Mouse (Mus musculus): ENCODE data around the gene Necab3.

Gene Necab3

GRCm38 (mm10) chr2:154558264-154559039 lies at the start of gene Necab3:
TSS of gene Necab3 (minus strand) at chr2:154558890.
- no peak for DNase-seq (ENCODE audit: low read depth, low spot score)

- DNase-seq (ENCODE audit: low read depth, low spot score) = no peak
These were observed 48.3 kb upstream of the Necab3 start for GRCm38 (mm10) chr2:154606965-154607364.

- no peak for DNase-seq (ENCODE audit: low read depth, low spot score)
These were observed 45.5 kb upstream of the Necab3 start for GRCm38 (mm10) chr2:154604156-154604555.

- DNase-seq (ENCODE audit: low read depth, low spot score) = peak; percentile 98
These were observed 45.0 kb upstream of the Necab3 start, which contains the start of gene Pxmp4 for GRCm38 (mm10) chr2:154603638-154604153. TSS of gene Pxmp4 (minus strand) at chr2:154603708.

- DNase-seq (ENCODE audit: low read depth, low spot score) = no peak
These were observed 44.4 kb upstream of the Necab3 start for GRCm38 (mm10) chr2:154603007-154603637.

- no peak for DNase-seq (ENCODE audit: low read depth, low spot score)
These were observed 42.6 kb upstream of the Necab3 start for GRCm38 (mm10) chr2:154601324-154601723.

- no peak for DNase-seq (ENCODE audit: low read depth, low spot score)
These were observed 41.9 kb upstream of the Necab3 start for GRCm38 (mm10) chr2:154600586-154600985.

- no peak for DNase-seq (ENCODE audit: low read depth, low spot score)
These were observed 38.7 kb upstream of the Necab3 start for GRCm38 (mm10) chr2:154597399-154597798.

- DNase-seq (ENCODE audit: low read depth, low spot score) = no peak
These were observed 37.1 kb upstream of the Necab3 start for GRCm38 (mm10) chr2:154595775-154596174.

- DNase-seq (ENCODE audit: low read depth, low spot score) = no peak
These were observed 34.3 kb upstream of the Necab3 start for GRCm38 (mm10) chr2:154593025-154593424.

GRCm38 (mm10) chr2:154591239-154591638 lies 32.5 kb upstream of the Necab3 start:
- no peak for DNase-seq (ENCODE audit: low read depth, low spot score)

GRCm38 (mm10) chr2:154589051-154589450 lies 30.4 kb upstream of the Necab3 start:
- no peak for DNase-seq (ENCODE audit: low read depth, low spot score)

- no peak for DNase-seq (ENCODE audit: low read depth, low spot score)
These were observed 27.7 kb upstream of the Necab3 start for GRCm38 (mm10) chr2:154586405-154586804.

GRCm38 (mm10) chr2:154584931-154585601 lies 26.4 kb upstream of the Necab3 start:
- DNase-seq (ENCODE audit: low read depth, low spot score) = no peak

- no peak for DNase-seq (ENCODE audit: low read depth, low spot score)
These were observed 25.5 kb upstream of the Necab3 start for GRCm38 (mm10) chr2:154583906-154584872.

- no peak for DNase-seq (ENCODE audit: low read depth, low spot score)
These were observed 22.7 kb upstream of the Necab3 start for GRCm38 (mm10) chr2:154581421-154581820.

GRCm38 (mm10) chr2:154580586-154580985 lies 21.9 kb upstream of the Necab3 start:
- DNase-seq (ENCODE audit: low read depth, low spot score) = no peak

GRCm38 (mm10) chr2:154577744-154578067 lies 19.0 kb upstream of the Necab3 start:
- no peak for DNase-seq (ENCODE audit: low read depth, low spot score)

- DNase-seq (ENCODE audit: low read depth, low spot score) = no peak
These were observed 18.4 kb upstream of the Necab3 start for GRCm38 (mm10) chr2:154576876-154577743.

GRCm38 (mm10) chr2:154574271-154574670 lies 15.6 kb upstream of the Necab3 start:
- DNase-seq (ENCODE audit: low read depth, low spot score) = no peak

All from forelimb bud, embryonic 11.5 days (tissue).